Mouse (Mus musculus): ENCODE data around the gene Krtap19-1. TPM values are rescaled to one million over a fixed set of nuclear protein-coding genes. Genes with fewer than 3 reads are reported as not detected.

Gene Krtap19-1
- total and polyA plus RNA-seq, 3 experiments: not detected

DNA sequence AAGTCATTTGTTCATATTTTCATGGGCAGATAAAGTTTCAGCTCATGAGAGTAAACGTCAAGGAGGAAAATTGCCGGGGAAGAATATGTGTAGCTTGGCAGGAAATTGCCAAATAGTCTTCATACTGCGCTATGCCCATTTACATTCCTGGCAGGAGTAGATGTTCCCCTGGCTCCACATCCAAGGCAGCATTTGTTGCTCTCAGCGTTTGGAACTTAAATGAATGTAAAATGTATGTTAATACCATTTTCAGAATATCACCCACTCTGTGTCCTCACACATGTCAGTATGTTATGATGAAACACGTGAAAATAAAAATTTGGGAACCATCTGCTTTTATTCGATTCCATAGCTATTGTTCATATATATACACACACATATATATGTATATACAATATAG lies 17.7 kb upstream of the Krtap19-1 start:
- dilution Hi-C loops (cut with MboI; ENCODE audit: extremely low pct_ligation_motif_present, extremely low pct_unique_long_range_greater_than_20kb, low sequenced_read_pairs): no loop called here

GRCm38 (mm10) chr16:88884989-88885388 lies 15.8 kb upstream of the Krtap19-1 start, which contains the start of gene Krtap19-4:
Krtap19-4 (minus strand) TSS chr16:88885089.
- no peak for DNase-seq (ENCODE audit: extremely low read depth)
- dilution Hi-C loops (cut with MboI; ENCODE audit: extremely low pct_ligation_motif_present, extremely low pct_unique_long_range_greater_than_20kb, low sequenced_read_pairs): no loop called here
- Histone ChIP-seq H3K4me1 (ENCODE audit: control insufficient read depth in 1 of 2, insufficient read depth in 2 of 2) (no peaks in the 10 kb centered on the region), H3K79me2 (replicated peaks; ENCODE audit: control insufficient read depth, extremely low read depth, insufficient read depth, poor library complexity, severe bottlenecking) (no peaks in the 10 kb centered on the region), H3K9me3 (replicated peaks; ENCODE audit: low read length) (peaks cover 43% of the 10 kb centered on the region), H3K27me3 (replicated peaks) (no peaks in the 10 kb centered on the region), H3K9ac (ENCODE audit: insufficient read depth, low read depth) (no peak within 1 kb of the TSS), H3K36me3 (replicated peaks in 1 of 2; ENCODE audit: control insufficient read depth in 1 of 2, insufficient read depth in 1 of 2, low read length in 1 of 2) (no peaks in the 10 kb centered on the region), H3K4me3 (replicated peaks in 1 of 3; ENCODE audit: low read depth in 2 of 3, low read length in 2 of 3, poor library complexity in 1 of 3) (no peak within 1 kb of the TSS), H3K27ac (ENCODE audit: insufficient read depth, low read depth) (no peak within 1 kb of the TSS), H3K4me2 (ENCODE audit: insufficient read depth, low read depth, poor library complexity, severe bottlenecking) (no peak within 1 kb of the TSS)
- in situ Hi-C loops (cut with MboI; ENCODE audit: low pct_ligation_motif_present, low pct_unique_long_range_greater_than_20kb, low sequenced_read_pairs): no loop called here
- TF ChIP-seq JUND (conservative IDR thresholded peaks at IDR 0.05; ENCODE audit: low read depth, low read length): no peak
- TF ChIP-seq CTCF (conservative IDR thresholded peaks at IDR 0.05 in 1 of 2, IDR thresholded peaks at IDR 0.05 in 1 of 2; ENCODE audit: low read depth in 2 of 2, low read length in 2 of 2): no peak
- TF ChIP-seq ZC3H11A (IDR thresholded peaks at IDR 0.05; ENCODE audit: low read depth, low read length): no peak
- no peak for TF ChIP-seq KAT2A (IDR thresholded peaks at IDR 0.05; ENCODE audit: insufficient replicate concordance, low read length)

More for the DNA sequence above, 17.7 kb upstream of the Krtap19-1 start:
- no peak overlapping the region for H3K4me3 ChIP-seq (replicated peaks in 1 of 3; ENCODE audit: low read depth in 2 of 3, low read length in 2 of 3, poor library complexity in 1 of 3)
- H3K79me2 ChIP-seq (replicated peaks; ENCODE audit: control insufficient read depth, extremely low read depth, insufficient read depth, poor library complexity, severe bottlenecking): no peaks in the 10 kb centered on the region
- peaks cover 45% of the 10 kb centered on the region for H3K9me3 ChIP-seq (replicated peaks; ENCODE audit: low read length)
- no peak overlapping the region for H3K9ac ChIP-seq (ENCODE audit: insufficient read depth, low read depth)
- TF ChIP-seq MEF2A (IDR thresholded peaks at IDR 0.05; ENCODE audit: borderline replicate concordance, low read depth, low read length): no peak
- no peak for TF ChIP-seq NRF1 (IDR thresholded peaks at IDR 0.05; ENCODE audit: low read depth, low read length)
- no peak for TF ChIP-seq POLR2A (IDR thresholded peaks at IDR 0.05; ENCODE audit: low read depth, low read length)
- TF ChIP-seq ZMIZ1 (IDR thresholded peaks at IDR 0.05; ENCODE audit: low read depth, low read length): no peak
- no peaks in the 10 kb centered on the region for H3K36me3 ChIP-seq (replicated peaks in 1 of 2; ENCODE audit: control insufficient read depth in 1 of 2, insufficient read depth in 1 of 2, low read length in 1 of 2)
- H3K4me2 ChIP-seq (ENCODE audit: insufficient read depth, low read depth, poor library complexity, severe bottlenecking): no peak overlapping the region
- no peaks in the 10 kb centered on the region for H3K4me1 ChIP-seq (ENCODE audit: control insufficient read depth in 1 of 2, insufficient read depth in 2 of 2)
- H3K27me3 ChIP-seq (replicated peaks): no peaks in the 10 kb centered on the region
- in situ Hi-C loops (cut with MboI; ENCODE audit: low pct_ligation_motif_present, low pct_unique_long_range_greater_than_20kb, low sequenced_read_pairs): no loop called here
- no peak overlapping the region for H3K27ac ChIP-seq (ENCODE audit: insufficient read depth, low read depth)
- DNase-seq (ENCODE audit: extremely low read depth): no peak

DNA sequence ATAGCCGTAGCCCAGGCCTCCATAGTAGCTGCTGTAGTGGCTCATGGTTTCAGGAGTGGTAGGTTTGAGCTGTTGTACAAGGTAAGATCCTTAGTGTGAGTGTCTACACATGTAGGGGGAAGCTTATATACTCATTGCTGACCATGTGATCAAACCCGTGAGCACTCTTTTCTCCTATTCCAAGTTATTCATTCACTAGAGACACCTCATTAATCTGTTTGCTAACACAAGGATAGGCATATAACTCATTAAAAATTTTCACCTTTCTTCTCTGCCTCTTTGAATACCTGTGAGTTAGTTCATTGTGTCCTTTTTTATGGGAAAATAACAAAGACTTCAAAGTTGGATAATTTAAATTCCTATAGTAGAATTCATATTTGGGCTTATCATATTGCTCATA lies 8.7 kb upstream of the Krtap19-1 start, which contains the start of gene Krtap19-3:
Krtap19-3 (minus strand) TSS at position 101 of the 400 bp plus-strand sequence.
- H3K27me3 ChIP-seq (replicated peaks): no peaks in the 10 kb centered on the region
- H3K4me2 ChIP-seq (ENCODE audit: insufficient read depth, low read depth, poor library complexity, severe bottlenecking): no peak within 1 kb of the TSS
- H3K79me2 ChIP-seq (replicated peaks; ENCODE audit: control insufficient read depth, extremely low read depth, insufficient read depth, poor library complexity, severe bottlenecking): no peaks in the 10 kb centered on the region
- dilution Hi-C loops (cut with MboI; ENCODE audit: extremely low pct_ligation_motif_present, extremely low pct_unique_long_range_greater_than_20kb, low sequenced_read_pairs): no loop called here
- TF ChIP-seq MAZ (IDR thresholded peaks at IDR 0.05; ENCODE audit: low read depth, low read length) (no peak), ZC3H11A (IDR thresholded peaks at IDR 0.05; ENCODE audit: low read depth, low read length) (no peak), MYC (IDR thresholded peaks at IDR 0.05; ENCODE audit: low read depth, low read length) (no peak), MAX (IDR thresholded peaks at IDR 0.05; ENCODE audit: low read length) (no peak), ZNF384 (IDR thresholded peaks at IDR 0.05; ENCODE audit: low read depth, low read length) (no peak), CTCF (conservative IDR thresholded peaks at IDR 0.05 in 1 of 2, IDR thresholded peaks at IDR 0.05 in 1 of 2; ENCODE audit: low read depth in 2 of 2, low read length in 2 of 2) (no peak), E2F4 (IDR thresholded peaks at IDR 0.05; ENCODE audit: insufficient replicate concordance, low read depth, low read length) (no peak), MAFK (IDR thresholded peaks at IDR 0.05; ENCODE audit: insufficient replicate concordance, low read length) (no peak), ZMIZ1 (IDR thresholded peaks at IDR 0.05; ENCODE audit: low read depth, low read length) (no peak), TCF12 (IDR thresholded peaks at IDR 0.05; ENCODE audit: low read depth, low read length) (no peak), NRF1 (IDR thresholded peaks at IDR 0.05; ENCODE audit: low read depth, low read length) (no peak), JUND (conservative IDR thresholded peaks at IDR 0.05; ENCODE audit: low read depth, low read length) (no peak), JUN (IDR thresholded peaks at IDR 0.05; ENCODE audit: insufficient read depth, low read depth, low read length) (no peak), BHLHE40 (IDR thresholded peaks at IDR 0.05; ENCODE audit: low read depth, low read length) (no peak)
- no peak within 1 kb of the TSS for H3K9ac ChIP-seq (ENCODE audit: insufficient read depth, low read depth)
- no peaks in the 10 kb centered on the region for H3K36me3 ChIP-seq (replicated peaks in 1 of 2; ENCODE audit: control insufficient read depth in 1 of 2, insufficient read depth in 1 of 2, low read length in 1 of 2)
- H3K4me3 ChIP-seq (replicated peaks in 1 of 3; ENCODE audit: low read depth in 2 of 3, low read length in 2 of 3, poor library complexity in 1 of 3): no peak within 1 kb of the TSS
- in situ Hi-C loops (cut with MboI; ENCODE audit: low pct_ligation_motif_present, low pct_unique_long_range_greater_than_20kb, low sequenced_read_pairs): no loop called here
- DNase-seq (ENCODE audit: extremely low read depth): no peak
- H3K4me1 ChIP-seq (ENCODE audit: control insufficient read depth in 1 of 2, insufficient read depth in 2 of 2): no peaks in the 10 kb centered on the region
- H3K27ac ChIP-seq (ENCODE audit: insufficient read depth, low read depth): no peak within 1 kb of the TSS
- peaks cover 21% of the 10 kb centered on the region for H3K9me3 ChIP-seq (replicated peaks; ENCODE audit: low read length)
